Mouse (Mus musculus) heart, embryonic 16.5 days (tissue): ENCODE results near the gene Gm6899. TPM values are rescaled to one million over a fixed set of nuclear protein-coding genes. Genes with fewer than 3 reads are reported as not detected.

Source experiments
- ATAC-seq: fragments of 200-750 bp; cut with Nextera tagmentation; replicated peaks from 2 replicates; pipeline ENCODE4 v1.8.0; 2017; ENCODE audit warnings: moderate number of reproducible peaks; ENCODE audit not compliant: insufficient read depth, low FRiP score; ENCODE audit errors: extremely low read depth
- H3K27ac ChIP-seq: fragments of 300-500 bp; sonication (generic); 2 replicates; pipeline ENCODE4 v1.5.1; 2014; ENCODE audit warnings: mild to moderate bottlenecking, low read length, control low read depth, moderate library complexity
- H3K27me3 ChIP-seq: fragments of 300-500 bp; sonication (generic); 2 replicates; pipeline ENCODE4 v1.6.1; 2014; ENCODE audit warnings: low read length, mixed read lengths; ENCODE audit not compliant: control insufficient read depth, insufficient read depth
- H3K36me3 ChIP-seq: fragments of 300-500 bp; sonication (generic); 2 replicates; pipeline ENCODE4 v1.6.1; 2014; ENCODE audit not compliant: control insufficient read depth, insufficient read depth
- H3K4me1 ChIP-seq: fragments of 300-500 bp; sonication (generic); 2 replicates; pipeline ENCODE4 v1.6.1; 2014; ENCODE audit warnings: low read length, mixed read lengths; ENCODE audit not compliant: control insufficient read depth, insufficient read depth
- H3K4me2 ChIP-seq: fragments of 300-500 bp; sonication (generic); 2 replicates; pipeline ENCODE4 v1.6.1; 2014; ENCODE audit warnings: low read depth, mild to moderate bottlenecking, control low read depth, low read length
- H3K4me3 ChIP-seq: fragments of 300-500 bp; sonication (generic); 2 replicates; pipeline ENCODE4 v1.5.1; 2014; ENCODE audit warnings: mild to moderate bottlenecking, control low read depth, low read length
- H3K9ac ChIP-seq: fragments of 300-500 bp; sonication (generic); 2 replicates; pipeline ENCODE4 v1.6.1; 2014; ENCODE audit warnings: low read length, control low read depth
- H3K9me3 ChIP-seq: fragments of 300-500 bp; sonication (generic); replicated peaks from 2 replicates; pipeline ENCODE4 v1.6.1; 2016; ENCODE audit warnings: low read length; ENCODE audit not compliant: control insufficient read depth
- WGBS: fragments of 180-500 bp; shearing (Covaris S2); extraction: QIAGEN DNeasy Blood & Tissue Kit; methylation state at CpG from one replicate; pipeline ENCODE4 v1.1.7; 2014; 5-methylcytosine and 5-hydroxymethylcytosine counted together
- polyA plus RNA-seq: library from polyadenylated mRNA; unstranded; fragments of >200 nt; fragmentation: Nextera tagmentation; extraction: Ambion mirVana; gene quantifications from 2 replicates; pipeline ENCODE4 v1.2.1, GENCODE M21; 2015

The Gm6899 gene
- polyA plus RNA-seq, 1 experiment from 2014 or later, result not detected

GRCm38 (mm10) chr11:26622727-26623126 lies 29.7 kb downstream of the Gm6899 start:
- Histone ChIP-seq H3K4me1 (no peaks in the 10 kb centered on the region), H3K4me3 (no peak overlapping the region), H3K27me3 (no peaks in the 10 kb centered on the region), H3K9me3 (no peaks in the 10 kb centered on the region), H3K4me2 (no peak overlapping the region), H3K9ac (no peak overlapping the region), H3K27ac (no peak overlapping the region), H3K36me3 (no peaks in the 10 kb centered on the region)
- WGBS, result 78% methylated on average over 5 of the region's 5 CpGs
- no peak for ATAC-seq

- no peak for ATAC-seq
- Histone ChIP-seq H3K4me2 (no peak overlapping the region), H3K4me1 (no peaks in the 10 kb centered on the region), H3K27me3 (no peaks in the 10 kb centered on the region), H3K4me3 (no peak overlapping the region), H3K36me3 (no peaks in the 10 kb centered on the region), H3K9ac (no peak overlapping the region), H3K9me3 (no peaks in the 10 kb centered on the region), H3K27ac (no peak overlapping the region)
- 77% methylated on average over 1 of the region's 1 CpGs for WGBS
These were observed 43.2 kb downstream of the Gm6899 start for GRCm38 (mm10) chr11:26636239-26636638.

GRCm38 (mm10) chr11:26640314-26640785 lies 47.3 kb downstream of the Gm6899 start:
- no peak overlapping the region for H3K27ac ChIP-seq

GRCm38 (mm10) chr11:26642141-26642540 lies 49.1 kb downstream of the Gm6899 start:
- Histone ChIP-seq H3K4me1 (no peaks in the 10 kb centered on the region), H3K4me3 (no peak overlapping the region), H3K9me3 (no peaks in the 10 kb centered on the region), H3K36me3 (no peaks in the 10 kb centered on the region), H3K9ac (no peak overlapping the region), H3K27ac (no peak overlapping the region), H3K4me2 (no peak overlapping the region), H3K27me3 (no peaks in the 10 kb centered on the region)
- no peak for ATAC-seq
- WGBS, result 85% methylated on average over 1 of the region's 1 CpGs

More at GRCm38 (mm10) chr11:26640314-26640785, 47.3 kb downstream of the Gm6899 start:
- no peaks in the 10 kb centered on the region for H3K36me3 ChIP-seq
- H3K9me3 ChIP-seq, result no peaks in the 10 kb centered on the region
- no peak overlapping the region for H3K4me3 ChIP-seq
- H3K4me1 ChIP-seq, result no peaks in the 10 kb centered on the region
- no peak overlapping the region for H3K4me2 ChIP-seq
- no peak overlapping the region for H3K9ac ChIP-seq
- WGBS, result 62% methylated on average over 8 of the region's 8 CpGs
- H3K27me3 ChIP-seq, result no peaks in the 10 kb centered on the region
- no peak for ATAC-seq

Other genes starting within 250 kb of the Gm6899 start
- gene Fancl, start 207.1 kb upstream of the Gm6899 start, polyA plus RNA-seq, result 19.7 and 20.9 TPM in 2 replicates
- gene Vrk2, start 758 bp downstream of the Gm6899 start, polyA plus RNA-seq, result 14.5 and 17.6 TPM in 2 replicates